Mouse (Mus musculus) intestine, postnatal 0 days (tissue): Measurements from ENCODE around the gene Zkscan16. TPM values are rescaled to one million over a fixed set of nuclear protein-coding genes. Genes with fewer than 3 reads are reported as not detected.
A peak's percentile ranks its signal among the peaks of the same experiment; 100 is the strongest.

Source experiments
- ATAC-seq: fragments of 200-750 bp; cut with Nextera tagmentation; 2 replicates; pipeline ENCODE4 v1.8.0; 2017; ENCODE audit warnings: mild to moderate bottlenecking, moderate TSS enrichment, moderate library complexity
- H3K27ac ChIP-seq: fragments of 300-500 bp; sonication (generic); 2 replicates; pipeline ENCODE4 v1.5.1; 2014; ENCODE audit warnings: mild to moderate bottlenecking, low read depth, low read length, moderate library complexity
- H3K27me3 ChIP-seq: fragments of 300-500 bp; sonication (generic); replicated peaks from 2 replicates; pipeline ENCODE4 v1.6.1; 2014; ENCODE audit warnings: low read length, mixed read lengths; ENCODE audit not compliant: control insufficient read depth, insufficient read depth
- H3K36me3 ChIP-seq: fragments of 300-500 bp; sonication (generic); 2 replicates; pipeline ENCODE4 v1.6.1; 2014; ENCODE audit warnings: mild to moderate bottlenecking, moderate library complexity; ENCODE audit not compliant: control insufficient read depth, insufficient read depth
- H3K4me1 ChIP-seq: fragments of 300-500 bp; sonication (generic); replicated peaks from 2 replicates; pipeline ENCODE4 v1.6.1; 2014; ENCODE audit warnings: antibody characterized with exemption, low read length, mixed read lengths; ENCODE audit not compliant: control insufficient read depth, insufficient read depth
- H3K4me2 ChIP-seq: fragments of 300-500 bp; sonication (generic); replicated peaks from 2 replicates; pipeline ENCODE4 v1.6.1; 2014; ENCODE audit warnings: low read depth, mild to moderate bottlenecking, moderate library complexity
- H3K4me3 ChIP-seq: fragments of 300-500 bp; sonication (generic); 2 replicates; pipeline ENCODE4 v1.5.1; 2014; ENCODE audit warnings: low read depth, low read length
- H3K9ac ChIP-seq: fragments of 300-500 bp; sonication (generic); 2 replicates; pipeline ENCODE4 v1.6.1; 2014; ENCODE audit warnings: mild to moderate bottlenecking, low read depth, low read length
- H3K9me3 ChIP-seq: fragments of 300-500 bp; sonication (generic); 2 replicates; pipeline ENCODE4 v1.6.1; 2016; ENCODE audit warnings: mixed run types; ENCODE audit not compliant: control insufficient read depth
- CTCF ChIP-seq: sonication (generic); IDR thresholded peaks from 2 replicates; pipeline ENCODE4 v1.5.1; 2016; ENCODE audit warnings: low read depth, mild to moderate bottlenecking, control low read depth, antibody characterized with exemption, moderate library complexity
- WGBS: fragments of 180-500 bp; shearing (Covaris S2); extraction: QIAGEN DNeasy Blood & Tissue Kit; methylation state at CpG from one replicate; pipeline ENCODE4 v1.1.7; 2014; 5-methylcytosine and 5-hydroxymethylcytosine counted together
- polyA plus RNA-seq: library from polyadenylated mRNA; unstranded; fragments of >200 nt; fragmentation: Nextera tagmentation; extraction: Ambion mirVana; gene quantifications from 2 replicates; pipeline ENCODE4 v1.2.1, GENCODE M21; 2015

Gene Zkscan16
- polyA plus RNA-seq, 1 experiment from 2014 or later: 0.04 TPM

DNA sequence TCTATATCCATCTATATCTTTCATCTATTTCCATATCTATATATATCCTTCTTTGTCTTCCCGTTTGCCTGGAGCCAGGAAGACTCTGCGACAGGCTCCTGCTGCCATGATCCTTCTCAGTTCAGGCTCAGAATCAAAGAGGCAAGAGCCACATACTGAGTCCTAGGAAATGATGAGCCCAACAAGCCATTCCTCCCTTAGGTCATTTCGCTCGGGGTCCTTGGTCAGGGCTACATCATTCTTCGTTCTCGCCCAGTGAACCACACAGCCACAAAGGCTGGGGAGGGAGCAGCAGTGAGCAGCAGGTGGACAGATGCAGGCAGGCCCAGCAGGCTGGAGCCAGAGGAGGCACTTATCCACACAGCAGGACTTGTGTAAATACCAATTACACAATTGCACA, 38.0 kb downstream of the Zkscan16 start:
- H3K9me3 ChIP-seq: no peaks in the 10 kb centered on the region
- no peak for TF ChIP-seq CTCF
- no peak overlapping the region for H3K27ac ChIP-seq
- no peak overlapping the region for H3K4me2 ChIP-seq
- 0 out of 2 replicates have a peak, but pooled peaks cover 4% of the 10 kb centered on the region for H3K4me1 ChIP-seq
- H3K36me3 ChIP-seq: peaks cover 22% of the 10 kb centered on the region
- H3K4me3 ChIP-seq: no peak overlapping the region
- 90% methylated on average over 6 of the region's 6 CpGs for WGBS
- no peak overlapping the region for H3K9ac ChIP-seq
- no peaks in the 10 kb centered on the region for H3K27me3 ChIP-seq
- no peak for ATAC-seq

DNA sequence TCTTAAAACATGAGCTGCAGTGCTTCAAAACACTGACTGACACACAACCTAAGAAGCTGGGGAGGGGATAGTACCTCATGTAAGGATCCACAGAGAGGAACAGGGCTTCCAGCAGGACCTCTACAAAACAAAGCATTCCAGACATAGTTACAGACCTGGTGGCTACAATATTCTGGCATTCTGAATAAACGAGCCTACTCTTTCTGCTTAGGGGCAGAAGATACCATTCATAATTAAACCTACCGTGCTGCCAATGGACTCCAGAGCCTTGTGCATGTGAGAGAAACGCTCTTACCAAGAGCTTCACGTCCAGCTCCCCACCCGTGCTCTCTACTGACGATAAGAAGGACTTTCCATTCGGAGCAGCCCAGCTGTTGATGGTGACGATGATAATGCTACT, 39.4 kb downstream of the Zkscan16 start:
- Histone ChIP-seq H3K27ac (no peak overlapping the region), H3K4me1 (0 out of 2 replicates have a peak, but pooled peaks cover 4% of the 10 kb centered on the region), H3K9ac (no peak overlapping the region), H3K9me3 (no peaks in the 10 kb centered on the region), H3K4me3 (no peak overlapping the region), H3K36me3 (peaks cover 14% of the 10 kb centered on the region), H3K27me3 (no peaks in the 10 kb centered on the region), H3K4me2 (no peak overlapping the region)
- 87% methylated on average over 8 of the region's 8 CpGs for WGBS
- no peak for ATAC-seq
- TF ChIP-seq CTCF: no peak

DNA sequence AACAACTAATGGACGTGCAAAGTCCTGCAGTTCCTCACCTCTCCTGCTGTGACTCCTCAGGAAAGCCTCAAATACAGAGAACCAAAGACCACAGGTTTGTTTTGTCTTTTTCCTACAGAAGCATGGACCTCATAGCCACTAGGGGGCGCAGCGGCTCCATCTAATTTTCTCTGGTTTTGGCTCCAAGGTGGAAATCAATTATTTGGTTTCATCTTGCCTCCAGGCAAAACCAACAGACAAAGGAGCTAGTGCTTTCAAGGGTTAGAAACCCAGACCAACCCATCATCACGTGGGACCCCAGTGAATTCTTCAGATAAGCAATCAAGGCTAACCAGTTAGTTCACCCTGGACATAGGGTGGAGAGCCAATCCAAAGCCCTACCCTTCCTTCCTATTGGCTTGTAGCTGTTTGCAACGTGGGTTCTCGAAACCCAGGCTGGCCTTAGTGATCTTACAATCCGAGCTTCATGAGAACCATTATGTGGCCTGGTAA, 41.8 kb downstream of the Zkscan16 start:
- Histone ChIP-seq H3K4me1 (0 out of 2 replicates have a peak, but pooled peaks cover 4% of the 10 kb centered on the region), H3K27ac (no peak overlapping the region), H3K9me3 (no peaks in the 10 kb centered on the region), H3K36me3 (peaks cover 9% of the 10 kb centered on the region), H3K9ac (no peak overlapping the region), H3K4me2 (0 out of 2 replicates have a peak overlapping the region, but pooled peaks have one; percentile 3), H3K27me3 (no peaks in the 10 kb centered on the region), H3K4me3 (no peak overlapping the region)
- WGBS: 13% methylated on average over 7 of the region's 7 CpGs
- TF ChIP-seq CTCF: peak; percentile 88
- no peak; the same call in 1 of the 2 replicates for ATAC-seq

DNA sequence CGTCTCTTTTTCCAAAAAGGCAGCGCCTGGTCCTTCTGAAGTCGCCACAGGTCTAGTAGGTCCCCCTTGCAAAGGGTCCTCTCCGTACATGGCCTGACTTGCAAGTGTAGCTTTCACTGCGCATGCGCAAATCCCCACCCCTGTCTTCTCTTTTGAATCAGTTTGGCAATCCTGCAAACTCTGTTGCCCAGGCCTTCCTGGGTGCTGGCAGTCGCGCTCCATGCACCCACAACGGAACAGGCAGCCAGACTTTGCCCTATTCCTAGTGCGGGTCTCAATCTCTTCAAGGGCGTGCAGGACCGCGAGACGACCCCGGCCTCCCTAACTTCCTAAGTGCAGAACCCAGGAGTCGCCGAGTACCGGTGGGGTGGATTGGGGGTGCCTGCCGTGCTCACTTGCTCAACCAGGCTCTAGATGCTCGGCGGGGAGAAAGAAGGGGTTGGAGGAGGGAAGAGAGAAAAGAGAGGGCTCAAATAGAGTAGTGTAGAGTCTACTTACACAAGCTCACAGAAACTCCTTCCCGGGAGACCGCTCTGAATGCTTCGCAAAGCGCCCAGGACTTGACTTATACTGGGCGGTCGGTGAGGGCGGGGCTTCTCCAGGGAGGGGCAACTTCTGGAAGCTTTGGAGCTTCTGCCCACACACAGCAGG, 43.2 kb downstream of the Zkscan16 start, which contains the start of gene Ptgr1:
Gene Ptgr1, minus strand, starts transcription at position 580 of the 651 bp plus-strand sequence.
- 1% methylated on average over 28 of the region's 28 CpGs for WGBS
- H3K4me1 ChIP-seq: peaks cover 4% of the 10 kb centered on the region; the same call in 1 of the 2 replicates
- peaks cover 6% of the 10 kb centered on the region; the same call in 1 of the 2 replicates for H3K36me3 ChIP-seq
- H3K4me3 ChIP-seq: peak within 1 kb of the TSS; percentile 60
- H3K27ac ChIP-seq: peak within 1 kb of the TSS; percentile 24; the same call in 1 of the 2 replicates
- H3K9me3 ChIP-seq: no peaks in the 10 kb centered on the region
- peak; percentile 38; the same call in 1 of the 2 replicates for ATAC-seq
- H3K27me3 ChIP-seq: no peaks in the 10 kb centered on the region
- H3K9ac ChIP-seq: peak within 1 kb of the TSS; percentile 53
- peak within 1 kb of the TSS; percentile 91 for H3K4me2 ChIP-seq
- TF ChIP-seq CTCF: no peak

DNA sequence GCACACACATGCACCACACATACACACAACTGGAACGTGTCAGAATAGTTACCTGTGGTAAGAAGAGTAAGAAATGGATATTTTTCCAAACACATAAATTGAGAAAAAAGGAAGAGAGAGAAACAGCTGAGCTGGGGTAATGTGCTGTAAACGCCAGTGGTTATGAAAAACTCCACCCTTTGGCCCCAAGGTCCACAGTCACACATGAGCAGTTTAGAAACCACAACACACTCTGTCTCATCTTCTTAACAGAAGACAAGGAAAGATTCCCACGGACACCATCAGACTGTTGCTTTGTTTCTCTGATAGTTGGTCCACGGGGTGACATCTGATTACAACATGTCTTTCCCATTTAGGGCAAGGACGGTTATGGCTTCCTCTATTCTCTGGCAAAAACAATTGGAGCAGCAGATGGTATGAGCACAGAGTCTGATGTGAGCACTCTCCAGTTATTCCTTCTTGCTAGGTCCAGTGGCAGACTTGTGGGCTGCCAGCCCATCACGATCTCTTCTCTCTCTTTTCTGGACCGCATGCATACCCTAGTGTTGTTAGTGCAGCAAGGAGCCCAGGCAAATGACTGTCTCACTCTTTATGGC, 46.0 kb downstream of the Zkscan16 start:
- Histone ChIP-seq H3K4me3 (no peak overlapping the region), H3K9ac (no peak overlapping the region), H3K27me3 (no peaks in the 10 kb centered on the region), H3K4me2 (no peak overlapping the region), H3K4me1 (peaks cover 4% of the 10 kb centered on the region), H3K36me3 (no peaks in the 10 kb centered on the region), H3K27ac (no peak overlapping the region), H3K9me3 (no peaks in the 10 kb centered on the region)
- WGBS: 77% methylated on average over 7 of the region's 7 CpGs
- TF ChIP-seq CTCF: no peak
- no peak for ATAC-seq
